Mouse (Mus musculus) liver (tissue): Measurements from ENCODE around the gene C530025M09Rik.
A peak's percentile ranks its signal among the peaks of the same experiment; 100 is the strongest.

Source experiments
- DNase-seq: peaks from one replicate; pipeline ENCODE4 v3.0.0-alpha.2; 2020; ENCODE audit warnings: mixed read lengths

C530025M09Rik gene

DNA sequence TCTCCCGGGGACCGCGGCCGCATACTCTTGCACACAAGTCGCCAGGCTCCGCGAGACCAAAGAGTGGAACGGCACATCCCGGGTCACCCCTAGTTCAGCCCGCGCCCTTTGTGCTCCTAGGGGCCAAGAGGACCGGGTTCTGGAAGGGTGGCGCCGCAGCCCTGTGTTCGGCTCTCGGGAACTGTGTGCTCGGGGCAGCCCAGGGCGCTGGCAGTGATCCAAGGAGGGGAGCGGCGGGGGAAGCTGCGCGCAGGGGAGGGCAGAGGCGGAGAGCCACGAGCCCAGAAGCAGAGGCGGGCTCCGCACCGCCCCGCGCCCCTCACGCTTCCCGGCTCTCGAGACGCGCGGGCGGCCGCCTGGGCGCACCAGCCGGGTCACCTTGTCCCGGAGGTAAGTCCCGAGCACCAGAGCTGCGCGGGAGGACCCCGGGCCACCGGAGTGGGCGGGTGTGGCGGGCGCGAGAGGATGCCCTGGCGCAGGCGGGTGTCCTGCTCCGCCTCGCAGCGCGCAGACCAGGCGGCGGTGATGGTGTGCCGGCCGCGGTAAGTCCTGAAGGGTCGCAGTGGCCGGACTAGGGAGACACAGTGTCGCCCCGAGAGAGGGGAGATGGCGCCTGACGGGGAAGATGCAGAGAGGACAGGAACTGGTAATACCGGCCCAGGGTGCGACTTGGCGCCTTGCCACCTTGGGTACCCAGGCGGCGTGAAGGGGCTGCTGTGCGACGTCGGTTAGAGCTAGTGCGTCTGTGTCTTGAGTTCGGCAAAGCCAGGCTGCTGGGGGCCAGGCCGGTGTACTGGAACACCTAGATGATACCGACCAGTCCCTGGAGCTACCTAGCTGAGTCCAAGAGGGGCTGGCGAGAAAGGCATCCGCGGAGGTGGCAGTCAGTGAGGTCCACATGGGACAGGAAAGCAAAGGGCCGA lies at the start of gene C530025M09Rik:
Gene C530025M09Rik (minus strand): TSS at position 678 of the 923 bp plus-strand sequence.
- DNase-seq, result peak; percentile 37

DNA sequence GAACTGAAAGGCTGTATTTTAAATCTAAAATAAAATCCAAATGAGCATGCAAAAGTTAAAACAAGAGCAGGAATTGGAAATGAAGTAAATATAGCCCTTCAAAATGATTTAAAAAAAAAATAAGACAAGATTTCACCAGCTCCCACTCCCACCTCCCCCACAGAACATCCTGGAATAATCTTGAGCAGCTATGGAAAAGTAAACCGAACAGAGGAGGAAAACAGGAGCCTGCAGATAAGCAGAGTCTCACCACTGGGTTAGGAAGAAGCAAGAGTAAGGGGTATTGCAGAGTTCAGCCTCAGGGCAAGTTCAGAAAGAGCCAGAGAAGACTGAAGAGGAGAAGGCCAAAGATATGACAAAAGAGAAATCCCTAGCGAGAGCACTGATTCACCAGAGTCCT lies 46.9 kb upstream of the C530025M09Rik start:
- no peak for DNase-seq

DNA sequence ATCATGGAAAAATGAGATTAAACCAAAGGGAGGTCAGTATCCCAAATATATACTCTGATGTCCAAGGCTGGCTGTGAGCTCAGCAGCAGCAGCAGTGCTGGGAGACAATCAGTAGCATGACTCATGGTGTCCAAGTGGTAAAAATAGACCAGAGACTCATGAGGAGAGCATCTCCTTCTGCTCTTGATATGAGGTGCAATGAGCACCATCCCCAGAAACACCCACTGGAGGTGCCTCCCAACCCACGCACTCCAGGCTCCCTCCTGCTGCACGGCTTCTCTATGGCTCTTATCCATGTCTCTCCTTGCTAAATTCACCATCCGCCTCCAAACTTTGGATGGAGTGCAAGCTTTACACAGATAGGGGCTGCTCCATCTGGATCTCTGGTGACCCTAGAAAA lies 42.3 kb upstream of the C530025M09Rik start:
- DNase-seq, result no peak

DNA sequence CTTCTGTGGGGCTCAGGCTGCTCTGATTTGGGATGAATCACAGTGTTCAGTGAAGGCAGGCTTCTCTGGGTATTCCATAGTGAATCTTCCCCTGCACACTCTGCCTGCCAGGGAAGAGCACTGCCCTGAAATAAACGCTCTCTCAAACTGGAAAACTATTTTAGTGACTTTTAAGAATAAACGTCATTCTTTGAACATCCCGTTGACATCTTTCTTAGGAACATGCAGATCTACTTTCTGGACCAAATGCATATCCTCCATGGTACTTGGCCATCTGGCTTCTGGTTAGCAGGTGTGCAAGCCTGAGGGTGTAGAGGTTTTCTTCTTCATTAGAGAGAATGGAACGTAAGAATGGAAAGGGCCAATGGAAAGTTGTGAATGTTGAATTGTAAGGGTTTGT lies 41.5 kb upstream of the C530025M09Rik start:
- no peak for DNase-seq

DNA sequence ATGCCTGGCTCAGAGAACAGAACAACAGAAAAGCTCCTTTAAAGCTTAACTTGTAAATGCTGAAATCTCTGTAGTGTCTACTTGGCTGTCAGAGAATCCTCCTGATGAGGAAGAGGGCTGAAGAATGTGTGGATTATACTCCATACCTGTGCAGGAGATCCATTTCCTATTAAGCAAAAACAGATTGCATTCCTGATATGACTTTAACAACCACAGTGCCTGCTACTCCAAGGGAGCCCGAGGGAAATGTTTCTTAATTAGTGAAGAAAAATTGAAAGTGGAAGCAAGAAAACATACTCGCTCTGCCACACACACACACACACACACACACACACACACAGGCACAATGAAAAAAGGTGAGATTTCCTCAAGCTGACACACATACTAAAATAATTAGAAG lies 39.5 kb upstream of the C530025M09Rik start:
- DNase-seq, result no peak

DNA sequence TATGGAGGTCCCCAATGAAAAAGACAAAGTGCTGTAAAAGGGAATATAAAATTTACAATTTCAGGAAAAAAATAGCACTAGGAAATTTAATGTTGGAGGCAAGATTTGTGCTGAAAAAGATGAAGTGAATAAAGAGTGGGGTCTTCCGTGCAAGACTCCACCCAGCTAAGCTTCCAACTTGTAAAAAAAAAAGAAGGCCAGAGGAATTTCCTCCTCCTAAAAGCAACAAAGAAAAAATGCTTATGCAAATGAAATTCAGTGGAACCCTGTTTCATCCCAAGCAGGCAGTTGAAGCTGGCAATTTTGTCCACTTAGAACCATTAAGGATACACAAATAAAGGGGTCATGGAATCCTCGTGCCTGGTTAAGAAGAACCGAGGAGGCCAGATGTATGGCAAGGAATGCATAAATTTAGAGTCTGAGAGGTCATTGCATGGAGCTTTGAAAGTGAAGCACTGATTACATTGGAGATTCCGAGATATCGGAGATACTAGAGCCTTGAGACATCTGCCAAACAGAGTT lies 35.0 kb upstream of the C530025M09Rik start:
- DNase-seq, result no peak

DNA sequence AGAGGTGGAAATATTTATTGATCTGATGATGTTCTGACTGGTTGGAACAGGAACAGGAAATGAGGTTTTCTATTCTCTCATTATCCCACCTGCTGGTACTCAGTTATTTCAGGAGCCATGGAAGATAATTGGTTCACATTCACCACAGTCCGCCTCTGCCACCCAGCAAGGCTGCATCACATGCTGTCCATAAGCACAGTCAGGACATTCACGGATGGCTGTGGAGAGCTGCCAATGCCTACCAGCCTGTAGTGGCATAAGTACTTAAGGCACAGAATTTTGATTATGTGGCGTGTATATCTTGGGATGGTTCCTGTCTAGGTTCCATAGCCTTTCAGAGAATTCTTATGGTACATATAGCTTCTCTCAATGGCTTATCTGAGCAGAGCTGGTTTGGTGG lies 30.0 kb upstream of the C530025M09Rik start:
- DNase-seq, result no peak

DNA sequence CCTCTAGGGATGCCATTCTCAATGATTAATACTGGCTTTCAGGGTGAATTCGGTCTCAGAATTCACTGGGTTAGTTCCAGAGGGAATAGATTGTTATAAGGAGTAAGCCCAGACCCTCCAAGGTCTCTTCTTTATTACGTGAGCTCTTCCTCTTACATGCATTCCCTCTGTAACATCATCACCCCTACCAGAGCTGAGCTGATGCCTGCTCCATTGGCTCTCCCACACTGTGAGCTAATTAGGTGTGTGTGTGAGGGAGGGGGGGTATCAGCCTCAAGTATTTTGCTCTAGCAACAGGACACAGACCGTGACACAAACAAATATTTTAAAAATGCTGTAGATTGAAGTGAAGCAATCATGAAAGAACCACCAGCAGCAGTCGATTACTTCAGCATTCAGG lies 17.8 kb upstream of the C530025M09Rik start:
- DNase-seq, result no peak

DNA sequence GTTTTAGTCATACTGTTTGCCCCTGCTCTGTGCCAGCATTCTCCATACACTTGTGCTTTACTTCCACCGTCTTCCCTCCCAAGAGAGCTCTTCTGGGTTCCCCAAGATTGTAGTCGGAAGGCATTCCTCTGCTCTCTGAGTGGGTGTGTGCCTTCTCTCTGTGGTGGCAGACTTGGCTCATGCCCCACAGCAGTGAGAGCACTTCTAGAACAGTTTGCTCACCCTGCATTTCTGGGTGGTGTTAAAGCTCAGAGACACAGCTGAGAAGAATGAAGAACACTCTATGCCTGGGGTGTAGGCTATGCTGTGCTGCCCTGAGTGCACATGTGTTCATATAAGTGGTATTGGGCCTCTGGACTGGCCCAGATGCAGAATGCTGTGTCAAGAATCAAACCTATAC lies 13.6 kb upstream of the C530025M09Rik start:
- no peak for DNase-seq

DNA sequence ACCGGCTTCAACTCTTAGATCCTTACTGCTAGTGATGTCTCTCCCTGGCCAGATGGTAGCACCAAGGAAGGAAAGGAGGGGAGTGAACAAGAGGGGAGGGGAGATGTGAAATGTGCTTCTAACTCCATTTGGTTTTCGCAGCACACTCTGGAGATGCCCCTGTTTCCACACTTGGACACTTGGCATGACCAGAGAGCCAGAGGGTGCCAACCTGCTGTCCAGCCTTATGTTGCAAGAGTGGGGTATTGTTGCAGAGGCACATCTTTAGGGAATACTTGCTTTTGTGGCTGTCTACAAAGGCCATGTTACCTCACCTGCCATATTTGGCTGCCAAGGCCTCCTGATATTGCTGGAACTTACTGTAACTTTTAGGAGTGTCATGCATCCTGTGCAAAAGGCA lies 8.7 kb upstream of the C530025M09Rik start:
- no peak for DNase-seq

DNA sequence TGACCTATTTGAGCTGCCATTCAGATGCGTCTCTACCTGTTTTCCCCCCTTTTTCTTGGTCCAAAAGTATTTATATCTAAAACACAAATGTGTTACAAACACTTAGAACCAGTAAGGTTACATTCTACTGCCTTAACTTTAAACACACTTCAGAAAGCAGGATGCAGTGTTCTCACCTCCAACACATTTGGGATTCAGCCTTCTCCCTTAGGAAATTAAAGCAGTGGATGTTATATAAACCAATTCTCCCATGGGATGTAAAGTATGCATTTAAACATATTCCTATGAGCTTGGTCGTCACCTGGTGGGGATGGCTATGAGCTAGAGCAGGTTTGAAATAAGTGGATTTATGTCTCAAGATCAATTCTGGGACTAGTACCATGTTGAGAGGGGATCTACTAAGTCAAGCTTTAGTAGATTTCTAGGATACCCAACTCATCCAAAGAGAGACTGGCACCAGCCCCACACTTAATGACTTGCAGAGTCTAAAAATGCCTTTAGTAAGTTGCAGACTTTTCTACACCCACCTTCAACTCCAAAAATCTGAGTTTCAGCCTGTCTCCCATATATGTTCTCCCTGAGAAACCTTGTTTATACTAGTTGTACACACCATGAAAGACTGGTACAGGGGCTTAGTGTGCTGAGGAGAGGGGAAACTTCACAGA lies 5.6 kb upstream of the C530025M09Rik start:
- no peak for DNase-seq

DNA sequence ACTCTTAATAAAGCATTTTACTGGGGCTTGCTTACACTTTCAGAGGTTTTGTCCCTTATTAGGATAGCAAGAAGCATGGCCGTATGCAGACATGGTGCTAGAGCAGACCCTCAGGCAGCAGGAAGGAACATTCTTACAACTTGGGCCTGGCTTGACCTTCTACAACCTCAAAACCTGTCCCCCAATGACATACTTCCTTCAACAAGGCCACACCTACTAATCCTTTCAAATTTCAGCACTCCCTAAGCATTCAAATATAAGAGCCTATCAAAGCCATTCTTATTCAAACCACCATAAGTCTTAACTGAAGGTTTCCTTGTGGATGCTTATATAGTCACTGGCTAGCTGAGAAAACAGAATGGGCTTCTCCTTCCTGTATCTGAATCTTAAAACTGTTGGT lies 4.1 kb upstream of the C530025M09Rik start:
- DNase-seq, result no peak

DNA sequence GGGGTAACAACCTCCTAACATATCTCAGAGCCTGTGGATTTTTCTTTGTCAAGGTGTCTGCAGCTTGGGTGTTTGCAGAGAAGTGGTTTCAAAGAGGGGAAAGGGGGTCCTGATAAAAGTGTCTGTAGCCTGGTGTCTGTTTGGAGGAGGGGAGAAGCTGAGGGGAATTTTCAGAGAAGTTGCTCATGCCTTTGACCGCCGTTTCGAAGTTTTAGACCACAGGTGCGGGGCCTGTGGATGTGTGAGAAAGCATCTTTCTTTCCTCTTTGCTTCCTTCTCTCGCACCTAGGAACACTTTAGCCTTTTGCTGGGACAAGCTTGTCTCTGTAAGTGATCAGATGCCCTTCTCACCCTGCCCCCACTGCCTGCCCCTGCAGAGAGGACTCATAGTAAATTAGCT lies 1.3 kb upstream of the C530025M09Rik start:
- DNase-seq, result no peak

DNA sequence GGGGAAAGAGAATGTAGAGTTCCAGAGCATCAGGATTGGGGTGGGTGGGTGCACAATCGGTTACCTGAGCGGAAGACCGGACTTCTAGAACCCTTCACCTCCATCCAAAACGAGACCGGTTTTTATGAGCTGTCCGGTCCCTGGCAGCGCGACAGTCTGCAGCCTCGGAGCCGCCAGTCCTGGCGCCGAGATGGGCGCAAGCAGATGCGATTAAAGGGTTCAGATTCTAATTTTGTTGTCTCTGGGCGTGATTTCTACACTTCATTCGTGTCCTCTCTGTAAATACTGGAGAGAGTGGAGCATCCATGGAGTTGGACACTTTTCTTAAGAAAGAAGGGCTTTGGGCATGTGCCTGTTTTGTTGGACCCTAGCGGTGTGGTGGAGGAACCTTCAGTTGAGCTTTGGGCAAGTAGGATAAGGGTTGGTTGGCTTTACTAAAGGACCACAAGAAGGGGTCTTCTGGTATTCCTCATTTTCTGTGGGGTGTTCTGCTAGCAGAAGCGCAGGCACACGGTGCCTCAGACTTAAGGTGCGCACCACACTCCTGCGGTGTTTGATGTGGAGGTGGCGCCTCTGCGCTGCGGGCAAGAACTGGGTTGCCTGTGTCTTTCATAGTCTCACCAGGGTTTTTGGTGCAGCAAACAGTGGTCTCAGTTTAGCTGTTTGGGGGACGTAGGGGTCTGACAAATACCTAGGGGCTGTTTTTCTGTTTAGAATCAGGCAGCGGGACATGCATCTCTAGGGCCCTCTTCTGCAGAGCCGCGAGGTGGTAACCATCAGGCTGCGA lies 639 bp upstream of the C530025M09Rik start:
- no peak for DNase-seq

DNA sequence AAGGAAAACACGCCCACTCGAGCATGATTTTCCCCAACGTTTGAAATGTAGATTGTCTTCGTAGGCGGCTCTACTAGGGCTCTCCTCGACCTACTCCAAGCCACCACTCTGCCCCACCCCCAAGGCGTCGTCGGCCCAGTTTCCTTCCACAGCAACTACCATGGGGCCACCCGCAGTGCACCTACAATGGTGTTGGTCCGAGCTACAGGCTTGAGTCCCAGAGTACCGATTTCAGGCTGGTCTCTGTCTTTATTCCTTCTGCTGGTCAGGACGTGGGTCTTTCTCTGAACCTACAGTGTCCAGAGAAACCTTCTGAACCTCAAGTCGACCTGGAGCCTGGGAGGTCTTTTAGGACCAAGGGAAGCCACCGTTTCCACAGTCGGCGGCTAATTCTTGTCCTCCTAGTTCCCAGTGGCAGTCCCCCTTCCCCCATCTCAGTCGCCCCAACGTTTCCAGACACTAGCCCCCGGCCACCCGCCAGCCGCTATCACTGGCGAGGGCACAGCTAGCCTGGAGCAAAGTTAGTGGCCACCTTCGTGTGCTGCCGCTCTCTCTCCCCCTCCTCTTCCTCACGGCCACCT lies 968 bp downstream of the C530025M09Rik start:
- no peak for DNase-seq

DNA sequence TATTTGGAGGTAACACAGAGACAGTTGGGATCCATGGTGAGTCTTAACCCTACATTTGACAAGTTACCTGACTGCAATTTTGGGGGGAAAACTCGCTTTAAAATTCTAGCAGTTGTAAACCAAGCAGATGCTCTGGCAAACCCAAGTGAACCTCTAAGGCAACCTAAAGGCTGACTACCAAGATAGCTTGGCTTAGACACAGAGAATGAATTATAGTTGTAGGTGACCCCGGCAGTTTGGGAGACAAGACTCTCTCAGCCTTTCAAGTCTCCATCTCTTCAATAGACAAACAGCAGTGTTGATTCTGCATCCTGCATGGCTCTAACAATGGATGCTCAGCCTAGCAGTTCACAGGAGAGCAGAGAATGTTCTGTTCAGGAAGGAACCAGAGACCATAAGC lies 2.1 kb downstream of the C530025M09Rik start, which contains the start of gene Syndig1:
Gene Syndig1 (plus strand): TSS at position 301 of the 400 bp plus-strand sequence.
- no peak for DNase-seq

DNA sequence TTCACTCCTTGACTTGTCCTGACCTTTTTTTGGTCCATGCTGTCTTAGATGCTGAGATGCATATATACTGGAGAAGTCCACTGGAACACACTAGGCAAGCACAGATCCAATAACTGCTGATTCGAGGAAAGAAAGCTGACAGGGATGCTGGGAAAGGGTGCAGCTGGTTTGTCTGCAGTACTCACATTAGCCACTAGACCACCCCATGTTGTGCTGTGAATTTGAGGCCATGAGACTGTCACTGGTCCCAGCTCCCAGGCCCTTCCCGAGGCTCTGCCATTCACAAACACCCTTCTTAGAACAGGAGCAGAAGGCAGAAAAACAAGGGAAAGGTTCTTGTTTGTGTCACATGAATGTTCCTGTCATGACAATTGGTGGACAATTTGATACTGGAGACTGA lies 10.8 kb downstream of the C530025M09Rik start:
- no peak for DNase-seq

DNA sequence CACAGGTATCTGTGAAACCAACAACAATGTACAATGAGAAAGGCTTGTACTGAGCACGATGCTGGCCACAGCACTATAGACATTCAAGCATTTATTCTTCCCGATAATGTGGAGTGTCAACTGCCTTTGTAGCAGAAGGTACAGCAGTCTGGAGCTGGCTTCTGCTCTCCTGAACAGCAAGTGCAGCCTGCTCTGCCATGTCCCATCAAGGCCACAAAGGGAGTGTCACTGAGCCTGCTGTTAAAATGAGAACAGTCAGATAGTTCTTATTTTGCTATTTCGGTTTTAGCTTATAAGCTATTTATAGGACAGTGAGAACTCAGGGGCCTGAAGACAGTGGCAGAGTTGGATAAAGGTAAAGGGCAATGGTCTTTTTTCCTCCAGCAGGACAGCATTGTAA lies 11.3 kb downstream of the C530025M09Rik start:
- no peak for DNase-seq

DNA sequence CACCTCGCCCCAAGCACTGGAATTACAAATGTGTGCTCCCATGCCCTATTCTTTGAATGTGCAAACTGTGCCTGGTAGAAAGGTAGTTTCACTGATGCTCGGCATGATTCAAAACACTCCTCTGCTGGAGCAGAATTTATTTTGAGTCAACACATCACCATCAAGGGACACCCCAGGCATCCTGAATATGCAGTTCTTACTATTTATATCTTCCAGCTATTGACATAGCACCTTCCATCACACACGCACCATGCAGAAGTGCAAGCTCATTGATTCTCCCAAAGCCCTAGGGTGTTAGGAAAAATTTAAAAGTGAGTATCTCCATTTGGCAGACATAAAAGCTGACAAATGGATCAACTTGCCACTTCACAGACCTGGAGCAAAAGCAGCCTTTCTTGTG lies 12.6 kb downstream of the C530025M09Rik start:
- no peak for DNase-seq

DNA sequence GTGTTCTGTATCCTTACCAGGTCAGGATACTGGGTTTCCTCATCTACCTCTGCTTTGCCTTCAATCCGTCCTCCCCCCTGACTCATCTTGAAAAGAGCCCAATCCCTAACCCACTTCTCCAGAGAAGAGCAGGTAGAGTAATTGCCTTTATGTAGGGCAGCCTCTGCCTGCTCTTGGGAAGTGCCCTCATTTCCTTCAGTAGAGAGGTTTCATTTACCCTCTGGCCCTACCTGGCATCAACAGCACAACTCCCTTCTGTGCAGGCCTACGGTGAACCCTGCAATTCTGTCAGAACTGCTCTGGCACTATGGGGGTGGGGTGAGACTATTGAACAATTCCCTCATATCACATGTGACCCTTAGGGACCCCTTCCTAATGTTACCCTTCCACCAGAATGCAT lies 18.1 kb downstream of the C530025M09Rik start:
- no peak for DNase-seq

DNA sequence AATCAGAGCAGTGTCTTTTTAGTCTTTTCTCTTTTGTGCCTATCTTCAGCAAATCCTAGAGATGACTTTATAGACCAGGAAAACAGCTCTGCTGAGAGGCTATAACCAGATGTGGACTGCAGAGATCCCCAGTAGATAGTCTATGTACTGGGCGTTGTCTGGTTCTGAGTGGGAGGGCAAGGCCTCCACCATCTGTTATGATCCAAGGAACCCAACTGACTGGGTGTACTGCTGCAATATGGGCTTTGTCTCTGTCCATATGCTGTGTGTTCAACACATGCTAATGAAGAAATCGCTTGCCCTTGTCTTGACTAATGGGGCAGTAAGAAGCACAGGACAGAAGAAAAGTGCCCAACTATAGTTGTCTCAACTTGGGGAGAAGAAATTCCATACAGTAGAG lies 25.8 kb downstream of the C530025M09Rik start:
- DNase-seq, result no peak

DNA sequence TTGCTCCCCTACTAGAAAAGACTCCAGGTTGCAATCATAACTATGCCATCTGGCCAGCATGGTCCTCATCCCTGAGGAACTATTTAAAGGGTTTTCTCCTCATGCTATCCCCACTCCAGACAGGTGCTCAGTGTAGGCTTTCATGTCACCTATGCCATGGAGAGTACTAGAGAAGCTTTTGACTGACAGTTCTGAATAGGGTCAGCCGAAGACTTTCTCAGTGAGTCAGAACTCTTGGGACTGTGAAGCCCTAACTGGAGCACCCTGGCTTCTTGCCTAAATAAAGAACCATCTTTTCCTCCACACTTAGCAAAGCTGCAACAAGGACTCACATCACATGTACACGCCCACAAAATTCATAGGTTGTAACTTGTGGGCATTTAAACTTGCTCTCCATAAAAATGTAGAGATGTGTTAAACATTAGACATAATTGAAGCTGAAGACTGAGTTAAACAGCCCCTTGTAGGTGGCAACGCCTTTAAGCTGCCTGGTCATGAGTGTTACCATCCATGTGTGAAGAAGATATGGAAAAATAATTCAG lies 26.3 kb downstream of the C530025M09Rik start:
- DNase-seq, result no peak
